Mouse (Mus musculus): ENCODE data around the gene Zfp366. TPM values are rescaled to one million over a fixed set of nuclear protein-coding genes. Genes with fewer than 3 reads are reported as not detected.

Gene Zfp366
- polyA plus RNA-seq (2014; fragmentation: Nextera tagmentation; extraction: Ambion mirVana), result 0.75 and 0.87 TPM in 2 replicates

GRCm38 (mm10) chr13:99184155-99184886, at the start of gene Zfp366:
Gene Zfp366 (plus strand): TSS chr13:99184823.
- no peaks in the 10 kb centered on the region for H3K36me3 ChIP-seq (ENCODE audit: control insufficient read depth, insufficient read depth, low read length)

GRCm38 (mm10) chr13:99138351-99139255, 46.0 kb upstream of the Zfp366 start:
- H3K9ac ChIP-seq (ENCODE audit: low read length), result no peak overlapping the region
- no peaks in the 10 kb centered on the region for H3K9me3 ChIP-seq (ENCODE audit: control insufficient read depth, low read length)
- no peaks in the 10 kb centered on the region for H3K27me3 ChIP-seq (ENCODE audit: control insufficient read depth, insufficient read depth, low read length)
- H3K36me3 ChIP-seq (ENCODE audit: control insufficient read depth, insufficient read depth, low read length), result no peaks in the 10 kb centered on the region
- H3K4me2 ChIP-seq, result no peak overlapping the region
- H3K27ac ChIP-seq (ENCODE audit: low read depth, low read length), result no peak overlapping the region
- DNase-seq (ENCODE audit: low spot score, missing footprints) (no peak), ATAC-seq (ENCODE audit: low FRiP score) (no peak)
- H3K4me1 ChIP-seq (ENCODE audit: control insufficient read depth, insufficient read depth, low read length), result no peaks in the 10 kb centered on the region
- 89% methylated on average over 12 of the region's 12 CpGs for WGBS
- H3K4me3 ChIP-seq (ENCODE audit: low read depth, low read length), result no peak overlapping the region

More at GRCm38 (mm10) chr13:99184155-99184886, at the start of gene Zfp366:
- no peaks in the 10 kb centered on the region for H3K9me3 ChIP-seq (ENCODE audit: control insufficient read depth, low read length)
- no peak for ATAC-seq (ENCODE audit: low FRiP score)
- DNase-seq (ENCODE audit: low spot score, missing footprints), result no peak
- H3K27me3 ChIP-seq (ENCODE audit: control insufficient read depth, insufficient read depth, low read length), result no peaks in the 10 kb centered on the region
- WGBS, result 65% methylated on average over 11 of the region's 11 CpGs
- H3K4me1 ChIP-seq (ENCODE audit: control insufficient read depth, insufficient read depth, low read length), result no peaks in the 10 kb centered on the region
- no peak within 1 kb of the TSS for H3K27ac ChIP-seq (ENCODE audit: low read depth, low read length)
- no peak within 1 kb of the TSS for H3K4me2 ChIP-seq
- no peak within 1 kb of the TSS for H3K9ac ChIP-seq (ENCODE audit: low read length)
- H3K4me3 ChIP-seq (ENCODE audit: low read depth, low read length), result no peak within 1 kb of the TSS

- Histone ChIP-seq H3K9ac (ENCODE audit: low read length) (no peak overlapping the region), H3K9me3 (ENCODE audit: control insufficient read depth, low read length) (no peaks in the 10 kb centered on the region), H3K36me3 (ENCODE audit: control insufficient read depth, insufficient read depth, low read length) (no peaks in the 10 kb centered on the region), H3K27ac (ENCODE audit: low read depth, low read length) (no peak overlapping the region), H3K4me2 (no peak overlapping the region), H3K4me3 (ENCODE audit: low read depth, low read length) (no peak overlapping the region), H3K4me1 (ENCODE audit: control insufficient read depth, insufficient read depth, low read length) (peaks cover 26% of the 10 kb centered on the region), H3K27me3 (ENCODE audit: control insufficient read depth, insufficient read depth, low read length) (no peaks in the 10 kb centered on the region)
- ATAC-seq (ENCODE audit: low FRiP score) (no peak), DNase-seq (ENCODE audit: low spot score, missing footprints) (no peak)
- WGBS, result 90% methylated on average over 13 of the region's 13 CpGs
Measured at GRCm38 (mm10) chr13:99146355-99146871, 38.2 kb upstream of the Zfp366 start.

GRCm38 (mm10) chr13:99147645-99148111, 36.9 kb upstream of the Zfp366 start:
- H3K4me3 ChIP-seq (ENCODE audit: low read depth, low read length), result no peak overlapping the region
- H3K4me1 ChIP-seq (ENCODE audit: control insufficient read depth, insufficient read depth, low read length), result peaks cover 26% of the 10 kb centered on the region
- H3K36me3 ChIP-seq (ENCODE audit: control insufficient read depth, insufficient read depth, low read length), result no peaks in the 10 kb centered on the region
- no peak overlapping the region for H3K27ac ChIP-seq (ENCODE audit: low read depth, low read length)
- H3K9ac ChIP-seq (ENCODE audit: low read length), result no peak overlapping the region
- H3K9me3 ChIP-seq (ENCODE audit: control insufficient read depth, low read length), result no peaks in the 10 kb centered on the region
- H3K4me2 ChIP-seq, result no peak overlapping the region
- no peaks in the 10 kb centered on the region for H3K27me3 ChIP-seq (ENCODE audit: control insufficient read depth, insufficient read depth, low read length)
- DNase-seq (ENCODE audit: low spot score, missing footprints) (no peak), ATAC-seq (ENCODE audit: low FRiP score) (no peak)
- WGBS, result 83% methylated on average over 6 of the region's 6 CpGs

- ATAC-seq (ENCODE audit: low FRiP score), result peak; percentile 79
Measured at GRCm38 (mm10) chr13:99149551-99150305, 34.9 kb upstream of the Zfp366 start.

GRCm38 (mm10) chr13:99150626-99151025, 34.0 kb upstream of the Zfp366 start:
- peaks cover 26% of the 10 kb centered on the region for H3K4me1 ChIP-seq (ENCODE audit: control insufficient read depth, insufficient read depth, low read length)
- 72% methylated on average over 6 of the region's 6 CpGs for WGBS
- ATAC-seq (ENCODE audit: low FRiP score) (no peak), DNase-seq (ENCODE audit: low spot score, missing footprints) (peak; percentile 88)
- H3K4me3 ChIP-seq (ENCODE audit: low read depth, low read length), result no peak overlapping the region
- H3K9ac ChIP-seq (ENCODE audit: low read length), result no peak overlapping the region
- H3K36me3 ChIP-seq (ENCODE audit: control insufficient read depth, insufficient read depth, low read length), result no peaks in the 10 kb centered on the region
- H3K4me2 ChIP-seq, result no peak overlapping the region
- no peaks in the 10 kb centered on the region for H3K27me3 ChIP-seq (ENCODE audit: control insufficient read depth, insufficient read depth, low read length)
- no peaks in the 10 kb centered on the region for H3K9me3 ChIP-seq (ENCODE audit: control insufficient read depth, low read length)
- no peak overlapping the region for H3K27ac ChIP-seq (ENCODE audit: low read depth, low read length)

More at GRCm38 (mm10) chr13:99149551-99150305, 34.9 kb upstream of the Zfp366 start:
- Histone ChIP-seq H3K9ac (ENCODE audit: low read length) (peak overlapping the region; percentile 47; the same call in 1 of the 2 replicates), H3K27me3 (ENCODE audit: control insufficient read depth, insufficient read depth, low read length) (no peaks in the 10 kb centered on the region), H3K36me3 (ENCODE audit: control insufficient read depth, insufficient read depth, low read length) (no peaks in the 10 kb centered on the region), H3K9me3 (ENCODE audit: control insufficient read depth, low read length) (no peaks in the 10 kb centered on the region), H3K4me2 (peak overlapping the region; percentile 3; the same call in 1 of the 2 replicates), H3K4me3 (ENCODE audit: low read depth, low read length) (no peak overlapping the region), H3K27ac (ENCODE audit: low read depth, low read length) (peak overlapping the region; percentile 79), H3K4me1 (ENCODE audit: control insufficient read depth, insufficient read depth, low read length) (peaks cover 26% of the 10 kb centered on the region)
- 23% methylated on average over 14 of the region's 14 CpGs for WGBS
- peak; percentile 91 for DNase-seq (ENCODE audit: low spot score, missing footprints)

GRCm38 (mm10) chr13:99151121-99151520, 33.5 kb upstream of the Zfp366 start:
- H3K4me3 ChIP-seq (ENCODE audit: low read depth, low read length), result no peak overlapping the region
- H3K27ac ChIP-seq (ENCODE audit: low read depth, low read length), result no peak overlapping the region
- no peak overlapping the region for H3K9ac ChIP-seq (ENCODE audit: low read length)
- DNase-seq (ENCODE audit: low spot score, missing footprints), result peak; percentile 82
- H3K27me3 ChIP-seq (ENCODE audit: control insufficient read depth, insufficient read depth, low read length), result no peaks in the 10 kb centered on the region
- no peaks in the 10 kb centered on the region for H3K36me3 ChIP-seq (ENCODE audit: control insufficient read depth, insufficient read depth, low read length)
- ATAC-seq (ENCODE audit: low FRiP score), result peak; percentile 30; the same call in 1 of the 2 replicates
- peaks cover 26% of the 10 kb centered on the region for H3K4me1 ChIP-seq (ENCODE audit: control insufficient read depth, insufficient read depth, low read length)
- H3K4me2 ChIP-seq, result no peak overlapping the region
- no peaks in the 10 kb centered on the region for H3K9me3 ChIP-seq (ENCODE audit: control insufficient read depth, low read length)
- 49% methylated on average over 8 of the region's 8 CpGs for WGBS

GRCm38 (mm10) chr13:99152305-99152930, 32.2 kb upstream of the Zfp366 start:
- Histone ChIP-seq H3K9ac (ENCODE audit: low read length) (no peak overlapping the region), H3K27ac (ENCODE audit: low read depth, low read length) (no peak overlapping the region), H3K4me3 (ENCODE audit: low read depth, low read length) (no peak overlapping the region), H3K4me1 (ENCODE audit: control insufficient read depth, insufficient read depth, low read length) (peaks cover 26% of the 10 kb centered on the region), H3K27me3 (ENCODE audit: control insufficient read depth, insufficient read depth, low read length) (no peaks in the 10 kb centered on the region), H3K9me3 (ENCODE audit: control insufficient read depth, low read length) (no peaks in the 10 kb centered on the region), H3K36me3 (ENCODE audit: control insufficient read depth, insufficient read depth, low read length) (no peaks in the 10 kb centered on the region), H3K4me2 (no peak overlapping the region)
- WGBS, result 25% methylated on average over 18 of the region's 18 CpGs
- ATAC-seq (ENCODE audit: low FRiP score) (no peak), DNase-seq (ENCODE audit: low spot score, missing footprints) (peak; percentile 86)
